Mouse (Mus musculus) embryonic fibroblast, embryonic 13.5 days (primary cell): ENCODE results near the gene Fam78b. TPM values are rescaled to one million over a fixed set of nuclear protein-coding genes. Genes with fewer than 3 reads are reported as not detected.

Experiments
- H3K27ac ChIP-seq: 2 replicates; pipeline ENCODE4 v1.5.1; 2012; ENCODE audit warnings: low read length, control low read depth, inconsistent platforms; ENCODE audit not compliant: insufficient read depth
- H3K4me1 ChIP-seq: 2 replicates; pipeline ENCODE4 v1.6.1; 2011; ENCODE audit warnings: low read length; ENCODE audit not compliant: control insufficient read depth, insufficient read depth
- H3K4me3 ChIP-seq: 2 replicates; pipeline ENCODE4 v1.5.1; 2011; ENCODE audit warnings: mild to moderate bottlenecking, control low read depth, low read length; ENCODE audit not compliant: insufficient read depth
- CTCF ChIP-seq: IDR thresholded peaks from 2 replicates; pipeline ENCODE4 v1.5.1; 2011; ENCODE audit warnings: mild to moderate bottlenecking, control low read depth, low read length, moderate library complexity, borderline replicate concordance; ENCODE audit not compliant: insufficient read depth
- POLR2A ChIP-seq: IDR thresholded peaks from 2 replicates; pipeline ENCODE4 v1.6.1; 2011; ENCODE audit warnings: low read depth, mild to moderate bottlenecking, control low read depth, low read length, moderate library complexity
- polyA plus RNA-seq: library from polyadenylated mRNA; stranded (reverse); fragments of >200 nt; gene quantifications from 2 replicates; pipeline ENCODE4 v1.2.4, GENCODE M21; 2011; ENCODE audit warnings: low read depth; ENCODE audit not compliant: missing spikeins, insufficient read length

Fam78b gene
- polyA plus RNA-seq, 1 experiment, result 1.9 TPM

DNA sequence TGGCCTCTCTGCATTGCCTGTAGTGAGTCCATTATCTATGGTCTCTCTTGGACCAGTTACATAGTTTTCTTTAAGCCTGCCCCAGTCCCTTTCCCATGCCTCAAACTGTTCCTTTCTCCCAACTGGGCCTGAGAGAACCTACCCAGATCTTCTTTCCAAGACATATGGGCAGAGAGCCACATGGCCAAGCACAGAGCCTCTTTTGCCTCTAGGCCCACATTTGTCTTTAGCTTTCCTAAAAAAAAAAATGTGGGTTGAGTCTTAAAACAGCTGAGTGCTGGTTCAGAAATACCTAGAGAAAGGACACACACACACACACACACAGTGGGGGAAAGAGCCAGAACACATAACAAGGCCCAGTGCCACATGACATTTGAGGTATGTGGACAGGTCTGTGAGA, 83.1 kb downstream of the Fam78b start:
- Histone ChIP-seq H3K27ac (no peak overlapping the region), H3K4me1 (no peaks in the 10 kb centered on the region), H3K4me3 (no peak overlapping the region)
- TF ChIP-seq CTCF (no peak), POLR2A (no peak)

DNA sequence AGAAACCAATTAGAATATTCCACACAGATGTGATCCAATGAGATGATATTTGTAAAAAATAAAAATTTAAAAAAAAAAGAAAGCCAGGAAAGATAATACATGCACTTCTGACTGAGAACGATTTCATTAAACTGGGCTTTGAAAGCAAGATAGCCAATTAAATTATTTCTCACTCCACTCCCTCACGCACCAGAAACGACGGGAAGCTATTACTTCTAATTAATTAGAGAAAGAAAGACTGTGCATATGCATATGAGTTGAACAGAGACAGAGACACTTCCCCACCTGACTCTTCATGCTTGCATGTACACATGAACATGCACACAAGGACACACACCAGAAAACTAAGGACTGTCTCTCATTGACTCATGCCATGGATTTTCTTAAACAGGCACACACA, 84.2 kb downstream of the Fam78b start:
- TF ChIP-seq POLR2A, result no peak
- no peak for TF ChIP-seq CTCF
- Histone ChIP-seq H3K4me3 (no peak overlapping the region), H3K4me1 (no peaks in the 10 kb centered on the region), H3K27ac (no peak overlapping the region)

DNA sequence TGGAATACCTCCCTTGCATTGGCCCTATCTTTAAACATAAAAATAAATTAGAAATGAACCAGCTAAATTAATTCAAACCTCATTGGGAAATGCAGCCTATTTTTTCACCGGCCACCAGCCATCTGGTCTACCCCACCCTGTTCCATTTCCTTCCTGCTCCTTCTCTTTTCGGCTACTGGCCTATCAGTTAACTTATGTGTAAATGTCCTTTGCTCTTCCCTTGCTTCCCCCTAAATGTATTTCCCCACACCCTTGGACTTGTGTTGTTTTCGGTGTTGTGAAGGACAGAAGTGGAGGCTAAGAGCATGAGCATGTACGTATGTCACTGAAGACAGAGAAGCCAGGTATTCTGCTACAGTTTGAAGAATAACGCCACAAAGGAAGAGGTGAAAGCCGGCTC, 89.2 kb downstream of the Fam78b start:
- Histone ChIP-seq H3K4me3 (no peak overlapping the region), H3K4me1 (no peaks in the 10 kb centered on the region), H3K27ac (no peak overlapping the region)
- TF ChIP-seq CTCF (no peak), POLR2A (no peak)

DNA sequence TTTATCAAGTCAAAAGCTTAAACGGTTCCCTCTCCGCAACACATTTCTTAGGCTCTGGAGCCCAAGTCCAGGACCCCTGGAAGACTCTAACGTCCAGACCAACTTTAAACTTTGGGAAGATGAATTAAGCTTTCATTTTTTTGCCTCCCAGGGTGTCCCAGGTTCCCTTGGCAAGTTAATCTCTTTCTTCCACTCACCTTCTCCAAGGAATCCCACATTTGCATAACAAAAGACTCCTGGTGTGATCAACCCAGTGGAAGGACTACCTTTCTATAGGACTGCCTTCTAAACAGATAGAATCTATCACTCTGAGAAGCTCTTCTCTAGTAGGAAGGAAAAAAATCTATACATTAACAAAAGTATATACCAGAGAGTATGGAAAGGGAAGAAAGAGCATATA, 92.3 kb downstream of the Fam78b start:
- H3K27ac ChIP-seq, result no peak overlapping the region

DNA sequence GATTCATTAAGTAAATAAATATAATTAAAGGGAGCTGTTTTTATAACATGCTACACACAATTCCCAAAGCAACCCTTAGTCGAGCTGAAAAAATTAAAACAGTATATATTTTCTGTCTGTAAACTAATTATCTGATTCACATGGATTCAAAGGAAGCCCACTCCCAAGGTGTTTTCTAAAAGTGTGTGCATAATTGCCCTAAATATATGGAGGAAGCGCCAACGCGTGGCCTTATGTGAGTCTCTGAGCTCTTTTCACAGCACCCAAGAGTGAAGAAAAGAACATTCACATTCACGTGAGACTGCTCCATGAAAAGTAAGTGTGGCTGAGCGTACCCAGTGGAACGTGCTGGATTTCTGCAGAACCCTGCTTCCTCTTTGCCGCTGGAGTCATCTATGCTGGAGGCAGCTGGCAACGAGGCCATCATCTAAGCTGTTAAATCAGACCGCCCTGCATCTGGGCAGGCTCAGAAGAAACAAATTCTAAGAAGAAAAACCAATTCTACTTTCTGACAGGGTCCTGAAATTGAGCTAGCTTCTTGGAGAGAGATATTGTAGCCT, 93.5 kb downstream of the Fam78b start:
- TF ChIP-seq POLR2A (no peak), CTCF (no peak)
- no peak overlapping the region for H3K4me3 ChIP-seq
- no peaks in the 10 kb centered on the region for H3K4me1 ChIP-seq
- no peak overlapping the region for H3K27ac ChIP-seq

More for the DNA sequence above, 92.3 kb downstream of the Fam78b start:
- no peaks in the 10 kb centered on the region for H3K4me1 ChIP-seq
- no peak for TF ChIP-seq POLR2A
- TF ChIP-seq CTCF, result no peak
- no peak overlapping the region for H3K4me3 ChIP-seq

DNA sequence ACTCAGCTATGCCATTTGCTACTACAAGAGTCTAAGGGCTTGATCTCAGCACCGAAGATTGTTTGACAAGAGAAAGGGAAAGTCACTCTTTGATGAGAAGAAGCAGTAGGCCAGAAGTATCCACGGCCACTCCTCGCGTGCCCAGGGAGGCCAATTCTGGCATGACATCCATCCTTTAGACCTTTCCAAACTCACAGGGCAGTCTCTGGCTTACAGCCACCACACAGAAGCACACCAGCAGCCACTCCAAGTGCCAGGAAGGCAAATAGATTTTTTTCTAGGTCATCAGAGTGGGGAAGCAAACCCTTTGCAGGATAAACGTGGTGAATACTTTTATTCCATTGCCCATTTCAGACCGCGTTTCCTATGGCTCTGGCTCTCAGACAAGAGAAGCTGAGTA, 97.5 kb downstream of the Fam78b start:
- no peak for TF ChIP-seq POLR2A
- TF ChIP-seq CTCF, result no peak
- Histone ChIP-seq H3K4me3 (no peak overlapping the region), H3K4me1 (no peaks in the 10 kb centered on the region)

DNA sequence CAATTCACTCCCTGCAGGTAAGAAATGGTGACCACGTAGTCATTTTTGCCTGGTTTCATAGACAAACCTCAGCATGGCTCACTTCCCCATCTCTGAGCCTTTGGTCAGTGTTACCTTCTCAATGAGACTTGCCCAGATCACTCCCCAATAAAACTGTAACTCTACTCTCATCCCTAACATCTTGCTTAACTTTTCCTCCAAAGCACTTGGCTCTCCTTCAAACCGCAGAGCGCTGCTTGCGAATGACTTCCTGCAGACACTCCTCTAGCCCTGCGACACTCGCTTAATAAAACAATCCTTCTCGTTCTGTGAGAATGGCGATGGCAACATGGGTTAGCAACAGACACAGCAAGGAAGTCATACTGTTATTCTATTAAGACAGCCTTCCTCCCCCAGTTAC, 100.8 kb downstream of the Fam78b start:
- Histone ChIP-seq H3K4me3 (no peak overlapping the region), H3K4me1 (peaks cover 2% of the 10 kb centered on the region; the same call in 1 of the 2 replicates), H3K27ac (no peak overlapping the region)
- TF ChIP-seq POLR2A, result no peak
- TF ChIP-seq CTCF, result no peak

More for the DNA sequence above, 97.5 kb downstream of the Fam78b start:
- H3K27ac ChIP-seq, result no peak overlapping the region

DNA sequence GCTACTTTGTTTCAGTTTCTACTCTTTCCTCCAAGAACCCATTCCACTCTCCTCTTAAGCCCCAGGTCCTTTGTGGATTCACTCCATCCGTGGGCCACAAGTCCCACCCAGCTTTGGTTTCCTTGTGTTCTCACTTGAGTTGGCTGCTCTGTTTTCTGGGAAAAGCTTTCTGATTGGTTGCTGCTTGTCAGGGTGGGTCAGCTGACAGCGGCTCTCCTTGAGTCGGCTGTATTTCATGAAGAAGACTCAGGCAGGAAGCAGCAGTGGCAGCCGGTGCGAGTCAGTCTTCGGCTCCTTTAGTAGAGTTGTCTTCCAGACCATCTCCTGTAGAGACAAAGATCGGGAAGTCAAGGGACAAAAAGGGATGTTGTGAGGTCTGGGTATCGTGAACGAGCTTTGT, 101.3 kb downstream of the Fam78b start:
- TF ChIP-seq CTCF (no peak), POLR2A (no peak)
- no peak overlapping the region for H3K4me3 ChIP-seq
- no peak overlapping the region for H3K27ac ChIP-seq
- H3K4me1 ChIP-seq, result peaks cover 2% of the 10 kb centered on the region; the same call in 1 of the 2 replicates

DNA sequence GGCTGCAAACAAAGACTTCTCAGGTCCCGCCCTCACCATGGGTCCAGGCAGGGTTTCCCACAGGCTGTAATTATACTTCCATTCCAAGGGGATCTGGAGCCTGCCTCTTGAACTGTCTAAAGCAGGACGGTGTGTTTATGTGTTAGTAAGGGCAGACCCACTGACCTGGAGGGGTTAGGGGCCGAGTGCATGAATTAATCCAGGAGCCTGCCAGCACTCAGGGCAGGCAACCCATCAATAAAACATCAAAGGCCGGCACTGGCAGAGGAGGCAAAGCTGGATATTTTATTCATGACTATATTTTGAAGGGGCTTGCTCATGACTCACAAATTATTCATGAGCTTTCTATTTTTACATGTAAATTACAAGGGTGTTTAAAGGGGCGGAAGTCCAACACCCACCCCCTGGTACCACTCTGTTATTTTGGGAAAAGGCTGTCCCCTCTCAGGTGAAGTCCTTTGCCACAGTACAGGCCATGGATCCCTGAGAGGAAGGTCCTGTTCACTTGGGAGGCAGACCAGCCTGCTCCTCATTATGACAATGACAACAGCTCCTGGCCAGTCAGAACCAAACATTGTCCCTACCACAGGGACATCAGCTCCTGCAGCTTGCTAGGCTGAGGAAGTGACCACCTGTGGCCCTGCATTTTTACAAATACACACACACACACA, 103.9 kb downstream of the Fam78b start:
- Histone ChIP-seq H3K4me1 (peaks cover 2% of the 10 kb centered on the region; the same call in 1 of the 2 replicates), H3K27ac (no peak overlapping the region), H3K4me3 (no peak overlapping the region)
- TF ChIP-seq CTCF (no peak), POLR2A (no peak)

DNA sequence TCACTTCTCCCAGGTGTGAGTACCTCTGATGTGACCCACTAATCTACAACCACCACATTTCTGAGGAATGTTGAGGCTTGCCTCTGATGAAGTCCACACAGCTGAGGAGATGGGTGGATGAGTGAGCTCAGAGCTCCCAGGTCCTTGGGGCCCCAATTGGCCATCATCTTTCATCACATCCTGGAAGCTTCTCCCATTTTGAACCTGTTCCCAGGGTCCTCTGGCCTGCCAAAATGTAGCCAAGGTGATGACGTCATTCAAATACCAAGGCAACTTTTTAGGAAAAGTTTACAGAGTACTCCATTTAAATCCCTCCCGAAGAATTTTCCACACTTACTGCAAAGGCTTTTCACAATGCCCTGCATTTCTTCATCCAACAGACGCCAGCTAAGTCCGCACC, 104.7 kb downstream of the Fam78b start:
- Histone ChIP-seq H3K4me3 (no peak overlapping the region), H3K4me1 (peaks cover 2% of the 10 kb centered on the region; the same call in 1 of the 2 replicates), H3K27ac (no peak overlapping the region)
- TF ChIP-seq CTCF (no peak), POLR2A (no peak)
